Mouse (Mus musculus): ENCODE measurements around the gene Efcab2.
A peak's percentile ranks its signal among the peaks of the same experiment; 100 is the strongest.

Gene Efcab2

DNA sequence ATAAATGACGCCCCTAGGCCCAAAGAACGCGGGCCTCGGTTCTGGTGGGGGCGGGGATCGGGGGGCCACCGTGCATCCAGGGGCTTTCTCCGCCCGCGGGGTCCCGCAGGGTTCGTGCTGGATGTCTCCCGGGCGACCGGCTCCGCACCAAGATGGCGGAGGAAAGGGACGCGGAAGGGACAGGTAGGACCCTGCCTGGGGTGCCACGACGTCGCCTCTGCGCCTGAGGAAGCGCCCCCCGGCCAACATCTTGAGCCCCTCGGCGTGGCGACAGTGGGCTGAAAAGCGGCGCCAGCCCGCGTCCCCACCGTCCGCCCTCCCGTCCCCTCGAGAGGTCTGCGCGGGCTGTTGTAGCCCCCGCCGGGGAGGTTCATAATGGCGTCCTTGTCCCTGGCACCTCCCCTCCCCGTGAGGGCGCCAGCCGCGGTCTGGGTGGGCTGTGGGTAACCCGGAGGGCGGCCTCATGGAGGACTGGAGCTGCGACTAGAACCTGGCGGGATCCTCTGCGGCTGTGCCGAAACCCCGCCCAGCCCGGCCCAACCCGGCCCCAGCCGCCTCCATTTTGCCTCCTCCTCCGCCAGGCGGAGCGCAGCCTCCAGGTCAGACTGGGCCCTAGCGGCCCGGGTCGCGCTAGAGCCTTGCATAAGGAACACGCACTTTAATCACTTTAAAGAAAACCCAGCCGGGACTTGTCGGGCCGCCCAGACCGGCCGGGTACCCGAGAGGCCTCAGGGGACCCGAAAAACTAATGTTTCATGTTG, at the start of gene Efcab2:
Efcab2 (plus strand) TSS at position 135 of the 761 bp plus-strand sequence.
- DNase-seq (ENCODE audit: low spot score): peak; percentile 95

DNA sequence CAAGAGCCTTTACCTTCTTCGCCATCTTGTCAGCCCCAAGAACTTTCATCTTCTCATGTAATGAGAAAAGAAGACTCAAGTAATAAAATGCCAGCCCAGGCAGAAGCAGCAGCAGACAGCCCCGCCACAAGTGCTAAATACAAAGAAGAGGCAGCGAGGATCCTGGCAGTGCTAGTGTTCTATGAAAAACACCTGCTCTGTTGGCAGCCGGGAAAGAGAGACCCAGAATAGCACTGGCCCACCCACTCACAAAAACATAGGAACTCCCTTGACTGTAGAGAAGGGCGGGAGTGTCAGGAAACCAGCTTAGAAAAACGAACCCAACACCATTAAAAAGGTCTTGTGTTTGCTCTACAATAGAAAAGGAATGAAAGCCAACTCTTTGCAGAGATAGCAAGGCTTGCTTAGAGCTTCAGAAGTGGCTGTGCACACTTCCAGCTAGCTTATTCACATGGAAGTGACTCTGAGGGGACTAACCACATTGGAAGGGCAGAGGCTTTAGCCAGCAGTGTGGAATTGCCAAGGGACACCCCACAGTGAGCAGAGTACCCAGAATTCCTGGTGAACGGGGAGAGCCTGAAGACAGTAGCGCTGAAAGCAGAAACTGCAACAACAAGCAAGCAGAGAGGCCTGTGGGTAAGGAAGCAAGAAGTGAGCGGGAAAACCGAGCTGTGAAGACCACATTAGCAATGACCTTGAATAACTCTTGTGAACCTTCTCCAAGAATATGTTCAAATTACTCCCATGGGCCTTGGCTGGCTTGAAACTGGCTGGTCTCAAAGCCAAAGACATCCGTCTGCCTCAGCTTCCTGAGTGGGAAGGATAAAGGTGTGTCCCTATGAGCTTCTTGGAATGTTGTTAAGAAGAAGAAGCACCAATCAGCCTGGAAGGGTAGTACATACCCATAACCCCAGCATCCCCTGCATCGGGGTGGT, 47.8 kb upstream of the Efcab2 start:
- no peak for DNase-seq (ENCODE audit: low spot score)

DNA sequence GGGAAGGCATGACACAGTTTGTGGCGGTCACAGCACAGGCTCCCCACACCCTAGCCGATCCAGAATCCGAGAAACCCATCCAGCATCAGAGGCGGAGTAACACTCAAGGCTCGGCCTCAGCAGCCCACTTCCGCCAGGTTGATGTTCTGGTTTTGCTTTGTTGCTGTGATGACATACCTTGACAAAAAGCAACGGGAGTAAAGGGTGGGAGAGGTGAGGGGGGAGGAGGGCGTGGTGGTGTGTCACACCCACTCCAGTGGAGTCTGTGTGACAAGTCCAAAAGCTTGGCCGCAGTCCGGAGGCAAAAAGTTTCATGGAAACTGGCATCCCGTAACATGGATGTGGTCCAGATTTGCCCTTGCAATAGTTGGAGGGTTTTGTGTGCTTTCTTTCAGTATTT, 45.6 kb upstream of the Efcab2 start:
- no peak for DNase-seq (ENCODE audit: low spot score)

DNA sequence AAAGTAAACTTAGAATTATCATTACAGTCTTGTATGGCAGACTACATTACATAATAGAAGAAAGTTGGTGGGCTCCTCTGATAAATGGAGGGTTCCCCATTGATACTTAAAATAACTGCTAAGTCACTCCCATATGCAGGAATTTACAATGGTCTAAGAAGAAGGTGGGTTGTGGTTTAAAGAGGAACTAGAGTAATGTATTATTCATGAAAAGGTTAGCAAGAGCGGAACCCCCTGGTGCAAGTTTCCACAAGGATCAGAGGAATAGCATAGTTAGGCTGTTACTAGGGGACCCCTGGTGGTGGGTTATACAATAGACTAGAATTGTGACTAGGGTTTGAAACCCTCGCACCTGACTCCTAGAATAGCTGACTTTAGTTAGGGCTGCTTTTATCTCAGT, 45.2 kb upstream of the Efcab2 start:
- DNase-seq (ENCODE audit: low spot score): no peak

DNA sequence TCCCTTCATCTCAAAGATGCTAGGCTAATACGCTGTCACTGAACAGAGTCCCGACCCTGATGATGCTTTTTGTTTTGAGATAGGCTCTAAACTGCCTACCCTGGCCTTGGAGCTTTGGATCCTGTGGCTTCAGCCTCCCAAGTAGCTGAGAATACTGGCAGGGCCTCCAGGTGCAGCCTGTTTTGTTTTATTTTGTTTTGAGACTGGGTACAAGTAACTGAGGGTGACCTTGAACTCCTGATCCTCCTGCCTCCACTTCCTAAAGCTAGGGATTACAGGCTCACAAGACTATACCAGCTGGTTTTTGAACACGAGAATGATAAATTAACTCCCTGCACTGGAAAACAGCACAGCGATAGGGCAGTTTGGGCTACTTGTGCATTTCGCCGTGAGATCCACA, 40.7 kb upstream of the Efcab2 start:
- DNase-seq (ENCODE audit: low spot score): no peak

DNA sequence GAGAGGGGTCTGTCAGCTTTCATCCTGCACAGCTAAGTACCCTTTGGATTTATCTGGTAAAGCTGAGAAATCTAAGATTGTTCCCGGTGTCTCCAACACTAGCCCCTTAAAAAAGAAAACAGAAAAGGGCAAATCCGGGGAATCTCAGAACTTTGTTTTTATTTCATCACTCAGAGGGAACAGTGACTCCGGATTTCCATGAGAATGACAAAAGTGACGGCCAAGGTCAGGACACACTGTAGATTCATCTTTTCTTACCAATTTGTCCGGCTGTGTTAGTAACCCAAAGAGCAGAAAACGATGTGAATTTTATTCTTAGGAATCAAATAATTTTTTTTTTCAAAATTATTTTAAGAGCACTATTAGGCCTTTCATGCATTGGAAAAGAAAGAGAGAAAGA, 37.8 kb upstream of the Efcab2 start:
- DNase-seq (ENCODE audit: low spot score): no peak

DNA sequence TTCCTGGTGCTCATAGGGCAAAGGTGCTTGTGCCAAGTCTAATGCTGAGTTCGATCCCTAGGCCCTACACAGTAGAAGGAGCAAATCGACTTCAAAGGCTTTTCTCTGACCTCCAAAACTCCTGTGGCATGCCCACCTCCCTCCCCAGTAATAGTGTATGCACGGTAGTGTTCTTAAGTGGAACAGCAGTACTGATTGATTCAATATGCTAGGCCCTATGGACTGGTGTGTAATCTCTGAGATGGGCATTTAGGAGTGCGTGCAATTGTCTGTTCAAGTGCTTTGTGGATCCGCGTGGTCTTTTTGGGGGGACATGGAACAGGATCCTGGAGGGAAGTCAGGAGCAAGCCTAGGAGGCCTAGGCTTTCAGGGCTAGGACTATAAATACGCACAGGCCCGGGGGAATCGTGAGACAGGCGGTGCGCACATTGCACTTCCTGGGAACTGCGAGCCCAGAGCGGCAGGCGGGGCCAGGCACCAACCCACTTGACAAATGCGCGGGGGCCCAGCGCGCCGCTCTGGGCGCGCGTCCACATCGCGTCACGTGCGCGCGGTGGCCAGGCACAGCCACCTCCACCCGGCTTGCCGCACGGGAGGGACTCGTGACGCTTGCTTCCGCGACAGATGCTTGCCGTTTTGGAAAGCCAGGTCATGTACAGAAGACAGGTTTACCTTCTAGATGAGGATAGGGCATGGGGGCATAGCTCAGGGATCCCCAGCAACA, 37.2 kb upstream of the Efcab2 start:
- peak; percentile 85 for DNase-seq (ENCODE audit: low spot score)

DNA sequence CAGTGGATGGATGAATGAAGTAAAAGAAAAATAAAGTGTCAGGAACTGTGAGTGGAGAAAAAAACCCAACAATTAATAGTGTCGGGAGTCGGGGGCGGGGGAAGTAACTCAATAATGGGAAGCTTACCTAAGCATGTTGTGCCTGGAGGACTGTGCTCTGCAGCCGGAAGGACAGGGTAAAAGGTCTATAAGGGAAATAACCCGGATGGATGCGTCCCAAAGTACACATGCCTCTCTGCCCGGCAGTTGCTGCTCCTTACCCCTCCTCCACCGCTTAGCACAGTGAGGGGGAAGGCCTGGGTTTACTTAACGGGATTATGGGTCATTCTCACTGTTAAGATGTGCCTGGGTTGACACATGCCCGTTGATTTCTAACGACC, 36.6 kb upstream of the Efcab2 start:
- peak; percentile 81 for DNase-seq (ENCODE audit: low spot score)

DNA sequence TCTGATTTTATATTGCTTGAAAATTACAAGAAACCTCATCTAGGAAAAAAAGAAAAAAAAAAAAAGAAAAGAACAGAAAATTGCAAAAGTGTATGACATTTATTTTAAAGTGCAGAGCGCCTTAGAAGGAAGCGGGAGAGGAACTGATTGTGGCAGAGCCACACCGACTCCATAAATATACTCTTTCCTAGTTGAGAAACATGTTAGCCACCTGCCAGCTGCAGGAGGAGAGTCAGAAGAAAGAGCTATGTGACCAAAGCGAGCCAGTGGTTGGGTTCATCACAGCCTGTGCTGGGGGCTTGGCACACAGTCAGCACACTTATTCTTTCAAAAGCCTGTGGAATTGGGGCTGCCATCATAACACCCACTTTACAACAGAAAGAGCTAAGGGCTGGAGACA, 33.2 kb upstream of the Efcab2 start:
- no peak for DNase-seq (ENCODE audit: low spot score)

DNA sequence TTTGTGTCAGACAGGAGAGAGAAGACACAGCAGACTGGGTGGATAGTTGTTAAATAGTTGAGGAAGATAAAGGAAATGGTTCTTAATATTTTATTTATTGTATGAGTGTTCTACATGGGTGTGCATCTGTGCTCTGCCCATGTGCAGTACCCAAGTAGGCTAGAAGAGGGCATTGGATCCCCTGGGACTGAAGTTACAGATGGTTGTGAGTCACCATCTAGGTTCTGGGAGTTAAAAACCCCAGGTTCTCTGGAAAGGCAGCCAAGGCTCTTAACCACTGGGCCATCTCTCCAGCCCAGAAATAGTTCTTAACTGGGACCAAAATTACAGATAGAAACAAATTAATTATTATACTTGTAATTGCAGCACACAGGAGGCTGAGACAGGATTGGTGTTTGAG, 30.5 kb upstream of the Efcab2 start:
- DNase-seq (ENCODE audit: low spot score): no peak

DNA sequence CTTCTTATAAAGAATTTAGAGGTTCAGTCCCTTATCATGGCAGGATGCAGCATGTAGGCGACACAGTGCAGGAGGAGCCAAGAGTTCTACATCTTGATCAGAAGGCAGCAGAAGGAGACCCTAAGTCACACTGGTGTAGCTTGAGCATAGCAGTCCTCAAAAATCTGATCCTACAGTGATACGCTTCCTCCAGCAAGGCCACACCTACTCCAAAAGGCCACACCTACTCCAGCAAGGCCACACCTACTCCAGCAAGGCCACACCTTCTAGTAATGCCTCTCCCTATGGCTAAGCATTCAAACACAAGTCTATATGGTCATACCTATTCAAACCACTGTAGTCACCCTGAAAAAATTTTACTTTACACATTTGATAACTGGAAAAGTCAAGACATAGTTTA, 29.8 kb upstream of the Efcab2 start:
- no peak for DNase-seq (ENCODE audit: low spot score)

DNA sequence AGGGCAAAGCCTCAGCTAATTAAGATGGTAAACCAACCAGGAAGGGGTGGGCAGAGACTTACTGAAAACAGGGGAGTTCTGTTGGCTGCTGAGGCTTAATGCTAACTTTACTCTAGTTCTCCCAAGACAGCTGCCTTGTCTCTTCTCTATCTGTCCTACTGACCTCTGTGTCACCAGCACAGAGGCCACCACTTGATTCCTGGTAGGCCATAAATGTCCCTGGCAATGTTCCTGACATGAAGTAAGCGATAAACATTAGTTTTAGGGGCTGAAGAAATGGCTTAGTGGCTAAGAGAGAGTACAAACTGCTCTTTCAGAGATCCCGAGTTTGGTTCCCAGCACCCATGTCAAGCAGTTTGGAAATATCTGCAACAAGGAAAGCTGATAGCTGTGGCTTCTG, 29.0 kb upstream of the Efcab2 start:
- DNase-seq (ENCODE audit: low spot score): no peak

DNA sequence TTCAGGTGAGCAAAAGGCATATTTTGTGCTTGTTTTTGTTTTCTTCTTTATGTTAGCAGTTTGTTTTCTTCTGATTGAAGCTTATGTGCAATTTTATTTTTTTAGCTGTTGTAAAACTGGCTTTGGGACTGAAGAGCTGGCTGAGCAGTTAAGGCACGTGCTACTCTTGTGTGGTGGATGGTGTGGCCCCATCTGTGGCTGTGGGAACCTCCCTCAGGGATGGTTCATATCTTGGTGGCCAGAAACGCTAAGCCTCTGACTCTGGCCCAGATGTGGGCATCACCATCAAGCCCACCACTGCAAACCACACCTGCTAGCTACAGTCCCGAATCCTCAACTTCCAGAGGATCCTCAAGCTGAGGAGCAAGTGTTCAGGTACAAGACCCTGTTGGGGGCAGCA, 27.8 kb upstream of the Efcab2 start:
- no peak for DNase-seq (ENCODE audit: low spot score)

DNA sequence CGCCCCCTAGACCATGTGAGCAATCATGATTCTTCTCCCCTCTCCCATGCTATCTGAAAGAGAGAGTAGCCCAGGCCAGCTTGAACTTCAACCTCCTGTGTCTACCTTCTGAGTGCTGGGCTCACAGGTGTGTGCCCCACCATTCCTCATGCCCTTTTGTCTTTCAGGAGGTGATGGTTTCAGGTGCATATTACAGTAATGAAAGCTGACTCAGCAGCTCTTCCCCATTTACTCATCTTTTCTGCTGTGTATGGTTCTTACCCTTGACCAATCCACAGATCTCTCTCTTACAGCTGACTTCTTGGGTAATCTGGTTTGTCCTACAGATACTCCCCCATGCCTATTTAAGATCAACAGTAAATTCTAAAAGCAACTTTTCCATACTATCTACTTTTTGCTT, 26.7 kb upstream of the Efcab2 start:
- no peak for DNase-seq (ENCODE audit: low spot score)

DNA sequence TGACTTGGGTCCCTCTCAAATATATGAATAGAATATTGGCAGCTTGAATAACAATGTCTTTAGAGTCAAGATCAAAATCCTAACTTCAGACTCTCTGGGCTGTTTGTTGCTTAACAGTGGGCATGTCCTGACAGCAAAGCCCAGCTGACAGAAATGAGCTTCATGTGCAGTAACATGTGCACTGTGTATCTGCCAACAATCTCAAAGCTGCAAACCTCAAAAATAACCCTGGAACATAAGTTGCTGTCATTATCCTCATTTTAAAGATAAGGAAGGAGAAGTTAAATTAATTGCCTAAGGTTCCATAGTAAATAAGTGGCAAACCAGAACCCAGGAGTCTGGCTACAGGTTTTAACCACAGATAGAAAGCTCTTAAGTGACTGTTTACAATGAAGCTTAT, 23.7 kb upstream of the Efcab2 start:
- DNase-seq (ENCODE audit: low spot score): no peak

DNA sequence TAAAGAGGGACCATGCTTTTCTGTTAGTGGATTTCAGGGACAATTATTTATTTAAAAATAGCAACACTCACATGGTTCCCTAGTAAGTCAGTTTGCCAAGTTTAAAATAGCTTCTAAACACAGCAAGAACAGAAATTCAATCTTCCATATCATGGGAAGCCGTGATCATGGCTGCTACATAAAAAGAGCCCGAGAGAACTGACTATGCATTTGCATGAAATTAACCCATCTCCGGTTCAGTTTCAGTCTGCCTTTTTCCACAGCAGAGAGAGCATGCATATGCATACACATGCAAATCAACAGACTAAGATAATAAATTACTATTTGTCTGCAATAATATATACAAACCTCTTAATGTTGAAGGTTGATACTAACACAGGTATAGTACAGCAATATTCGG, 17.1 kb upstream of the Efcab2 start:
- DNase-seq (ENCODE audit: low spot score): no peak

DNA sequence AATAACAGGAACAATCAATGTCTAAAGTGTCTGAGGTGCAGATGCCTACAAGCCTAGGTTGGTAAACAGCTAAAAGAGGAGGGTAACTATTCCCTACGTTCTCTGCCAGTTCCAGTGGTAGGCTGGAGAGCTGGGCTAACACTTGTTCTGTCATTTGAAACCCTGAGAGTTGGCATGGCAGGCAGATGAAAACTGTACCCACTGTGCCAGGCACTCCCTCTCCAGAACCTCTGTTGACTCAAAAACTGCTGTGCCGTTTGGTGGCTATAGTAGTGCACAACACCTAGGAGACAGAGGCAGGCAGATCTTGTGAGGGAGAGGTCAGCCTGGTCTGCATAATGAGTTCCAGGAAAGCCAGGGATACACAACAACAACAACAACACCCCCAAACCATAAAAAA, 16.5 kb upstream of the Efcab2 start:
- DNase-seq (ENCODE audit: low spot score): no peak

DNA sequence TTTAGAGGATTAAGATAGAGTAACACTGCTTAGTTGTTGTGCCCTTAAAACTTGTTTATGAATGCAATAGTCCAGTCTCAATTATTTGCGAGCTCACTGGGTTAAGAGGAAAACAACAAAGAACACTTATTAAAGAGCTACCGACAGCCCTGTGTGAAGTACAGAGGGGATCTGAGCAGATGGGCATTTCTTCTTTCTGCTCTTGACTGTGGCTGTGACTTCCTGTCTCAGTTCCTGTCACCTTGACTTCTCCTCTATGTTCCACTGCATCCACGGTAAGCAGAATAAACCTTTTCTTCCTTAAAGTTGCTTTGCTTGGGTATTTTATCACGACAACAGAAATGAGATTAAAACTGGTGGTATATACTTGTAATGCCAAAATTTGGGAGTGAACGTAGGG, 12.9 kb upstream of the Efcab2 start:
- DNase-seq (ENCODE audit: low spot score): no peak

DNA sequence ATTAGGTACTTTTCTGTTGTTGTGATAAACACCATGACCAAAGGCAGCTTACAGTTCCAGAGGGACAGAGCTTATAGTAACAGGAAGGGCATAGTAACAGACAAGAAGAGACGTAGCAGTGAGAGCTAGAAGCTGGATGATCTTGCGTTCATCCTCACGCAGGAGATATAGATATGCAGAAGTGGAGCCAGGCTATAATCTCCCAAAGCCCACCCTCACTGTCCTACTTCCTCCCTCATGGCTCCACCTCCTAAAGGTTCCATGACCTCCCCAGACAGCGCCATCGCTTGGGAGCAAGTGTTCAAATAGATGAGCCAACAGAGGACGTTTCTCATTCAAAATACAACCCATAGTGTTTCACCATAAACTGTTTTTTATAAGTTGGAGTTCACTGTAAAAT, 10.8 kb upstream of the Efcab2 start:
- DNase-seq (ENCODE audit: low spot score): no peak

DNA sequence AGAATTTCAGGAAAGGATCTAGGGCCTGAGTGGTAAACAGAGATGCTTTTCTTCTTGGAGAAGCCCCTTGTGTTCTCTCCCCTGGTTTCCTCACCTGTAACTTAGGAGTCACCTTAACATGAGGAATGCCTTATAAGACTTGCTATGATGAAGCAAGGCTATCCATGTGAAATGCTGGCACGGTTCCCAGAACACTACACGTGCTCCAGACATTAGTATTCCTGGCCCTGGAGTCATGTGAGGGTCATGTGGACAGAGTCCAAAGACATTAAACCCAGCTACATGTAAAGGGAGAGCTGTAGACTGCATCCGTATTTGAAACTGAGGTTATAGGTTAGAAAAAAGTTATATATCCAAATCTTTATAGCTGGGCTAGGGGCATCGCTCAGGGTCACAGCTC, 9.5 kb upstream of the Efcab2 start:
- no peak for DNase-seq (ENCODE audit: low spot score)

DNA sequence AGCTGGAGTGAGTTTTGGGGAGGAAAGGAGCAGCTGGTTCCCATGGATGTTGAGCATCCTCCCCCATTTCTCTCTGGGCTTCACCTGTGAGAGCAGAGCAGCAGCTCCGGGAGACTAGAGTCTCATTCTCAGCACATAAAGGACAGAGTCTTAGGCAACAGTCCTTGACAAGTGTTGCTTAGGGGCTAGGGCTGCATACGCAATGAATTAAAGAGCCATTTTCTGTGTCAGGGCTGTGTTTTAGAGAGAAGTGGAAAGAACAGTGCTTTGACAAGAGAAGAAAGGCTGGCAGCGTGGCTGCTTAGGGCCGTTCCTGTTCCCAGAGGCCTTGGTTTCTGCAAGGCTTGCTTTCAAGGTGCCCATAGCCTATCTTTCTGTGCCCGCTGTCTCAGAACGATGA, 6.0 kb upstream of the Efcab2 start:
- DNase-seq (ENCODE audit: low spot score): no peak

DNA sequence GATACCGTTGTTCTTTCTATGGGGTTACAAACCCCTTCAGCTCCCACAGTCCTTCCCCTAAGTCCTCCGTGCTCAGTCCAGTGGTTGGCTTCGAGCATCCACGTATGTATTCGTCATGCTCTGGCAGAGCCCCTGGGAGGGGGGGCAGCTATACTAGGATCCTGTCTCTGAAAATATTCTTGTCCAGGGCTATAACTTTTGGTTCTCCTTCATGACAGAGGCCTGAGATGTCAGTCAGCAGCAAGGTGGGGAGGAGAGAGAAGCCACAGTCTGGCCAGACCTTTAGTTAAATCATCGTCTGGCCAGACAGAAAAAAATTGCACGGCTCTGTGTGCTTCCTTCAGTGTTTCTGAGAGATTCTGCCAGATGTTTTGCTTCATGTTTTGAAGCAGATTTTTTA, 5.2 kb upstream of the Efcab2 start:
- DNase-seq (ENCODE audit: low spot score): no peak

DNA sequence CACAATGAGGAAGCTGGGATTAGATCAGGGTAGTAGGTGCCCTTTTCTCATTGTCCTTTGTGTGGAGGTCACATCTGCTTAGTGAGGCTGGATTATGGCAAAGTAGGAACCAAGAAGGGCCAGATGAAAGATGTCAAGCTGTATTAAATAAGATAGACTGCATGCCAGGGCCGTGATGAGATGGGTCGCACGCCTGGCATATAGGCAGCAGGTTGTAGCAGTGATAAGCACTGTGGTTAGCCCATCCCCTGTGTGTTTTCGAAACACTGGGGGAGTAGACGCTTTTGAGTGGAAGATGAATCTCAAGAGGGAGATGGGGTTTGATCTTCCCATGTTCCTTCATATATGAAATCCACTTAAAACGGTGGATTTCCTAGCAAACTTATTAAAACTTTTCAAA, 3.9 kb upstream of the Efcab2 start:
- no peak for DNase-seq (ENCODE audit: low spot score)
